Mouse (Mus musculus) bone marrow macrophage, adult 2 months (primary cell): ENCODE results near the gene E2f7. TPM values are rescaled to one million over a fixed set of nuclear protein-coding genes. Genes with fewer than 3 reads are reported as not detected.

ENCODE experiments used
- H3K27ac ChIP-seq: 2 replicates; pipeline ENCODE4 v1.5.1; 2012; ENCODE audit warnings: low read depth, low read length; ENCODE audit not compliant: insufficient read depth
- H3K4me1 ChIP-seq: 2 replicates; pipeline ENCODE4 v1.6.1; 2012; ENCODE audit warnings: low read length; ENCODE audit not compliant: control insufficient read depth, insufficient read depth
- H3K4me3 ChIP-seq: 2 replicates; pipeline ENCODE4 v1.5.1; 2012; ENCODE audit warnings: mild to moderate bottlenecking, low read length, moderate library complexity; ENCODE audit not compliant: insufficient read depth
- CTCF ChIP-seq: IDR thresholded peaks from 2 replicates; pipeline ENCODE4 v1.5.1; 2012; ENCODE audit warnings: low read depth, mild to moderate bottlenecking, low read length, moderate library complexity
- POLR2A ChIP-seq: IDR thresholded peaks from 2 replicates; pipeline ENCODE4 v1.6.1; 2012; ENCODE audit warnings: mild to moderate bottlenecking, low read depth, low read length, borderline replicate concordance
- polyA plus RNA-seq: library from polyadenylated mRNA; stranded (reverse); fragments of >200 nt; gene quantifications from 2 replicates; pipeline ENCODE4 v1.2.4, GENCODE M21; 2012; ENCODE audit not compliant: missing spikeins, insufficient read depth, insufficient read length

The E2f7 gene
- polyA plus RNA-seq, 1 experiment, result 6.2 TPM

DNA sequence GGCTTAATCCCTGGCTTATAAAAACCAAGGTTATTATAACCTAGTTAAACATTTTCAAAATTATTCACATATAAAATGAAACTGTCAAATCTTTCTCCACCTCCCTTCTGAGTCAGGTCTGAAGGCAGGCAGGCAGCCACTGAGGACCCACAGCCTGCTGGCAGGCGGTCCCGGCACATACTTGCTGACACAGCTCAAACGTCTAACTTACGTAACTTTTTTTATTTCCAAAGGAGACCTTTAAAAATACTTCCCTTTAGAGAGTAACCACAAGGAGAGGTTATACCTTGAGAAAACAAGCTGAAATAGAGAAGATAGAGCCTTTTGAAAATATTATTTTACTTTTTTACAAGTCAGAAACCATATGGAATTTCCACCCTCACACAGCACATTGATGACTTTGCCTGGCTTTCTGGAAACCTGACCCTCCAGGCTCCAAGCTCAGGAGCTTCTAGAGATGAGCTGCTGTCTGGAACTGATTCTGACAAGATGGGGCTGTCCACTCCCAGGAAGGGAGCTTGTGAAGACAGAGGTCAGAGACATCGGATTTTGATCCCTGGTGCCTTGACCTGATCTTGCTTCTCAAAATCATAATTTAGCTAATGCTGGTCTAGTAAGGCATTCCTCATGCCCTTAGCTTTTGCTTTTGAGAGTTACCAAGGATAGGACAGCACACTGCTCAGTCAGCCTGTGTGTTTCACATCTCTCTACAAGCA lies 59.9 kb downstream of the E2f7 start:
- Histone ChIP-seq H3K4me3 (no peak overlapping the region), H3K27ac (no peak overlapping the region), H3K4me1 (peaks cover 4% of the 10 kb centered on the region)
- no peak for TF ChIP-seq CTCF
- no peak for TF ChIP-seq POLR2A

DNA sequence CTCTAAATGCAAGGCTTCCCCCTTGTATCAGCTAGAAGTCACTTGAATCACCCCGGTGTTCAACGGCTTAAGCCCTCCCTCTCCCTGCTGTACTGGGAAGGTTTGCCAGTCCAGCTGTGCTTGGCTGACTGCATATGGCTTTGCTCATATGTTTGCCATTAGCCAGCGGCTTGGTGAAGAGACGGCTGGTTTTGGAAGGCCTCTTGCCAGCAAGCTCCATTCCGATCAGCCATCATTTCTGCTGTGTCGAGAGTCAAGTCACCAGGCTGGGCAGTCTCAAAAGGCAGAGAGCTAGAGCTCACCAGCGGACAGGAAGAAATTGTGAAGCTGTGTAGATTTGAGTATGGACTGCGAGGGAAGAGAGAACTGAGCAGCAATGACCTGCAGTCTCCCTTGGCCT lies 61.2 kb downstream of the E2f7 start:
- H3K27ac ChIP-seq, result no peak overlapping the region
- TF ChIP-seq POLR2A, result no peak
- no peak for TF ChIP-seq CTCF
- H3K4me3 ChIP-seq, result no peak overlapping the region
- H3K4me1 ChIP-seq, result peaks cover 4% of the 10 kb centered on the region

- H3K4me3 ChIP-seq, result no peak overlapping the region
- no peak for TF ChIP-seq CTCF
- TF ChIP-seq POLR2A, result no peak
- H3K27ac ChIP-seq, result no peak overlapping the region
- peaks cover under 1% of the 10 kb centered on the region for H3K4me1 ChIP-seq
Observed at GRCm38 (mm10) chr10:110810528-110810927, 65.3 kb downstream of the E2f7 start.

- TF ChIP-seq CTCF (no peak), POLR2A (no peak)
- Histone ChIP-seq H3K4me3 (no peak overlapping the region), H3K27ac (no peak overlapping the region), H3K4me1 (no peaks in the 10 kb centered on the region)
Observed at GRCm38 (mm10) chr10:110811209-110811861, 66.1 kb downstream of the E2f7 start.

DNA sequence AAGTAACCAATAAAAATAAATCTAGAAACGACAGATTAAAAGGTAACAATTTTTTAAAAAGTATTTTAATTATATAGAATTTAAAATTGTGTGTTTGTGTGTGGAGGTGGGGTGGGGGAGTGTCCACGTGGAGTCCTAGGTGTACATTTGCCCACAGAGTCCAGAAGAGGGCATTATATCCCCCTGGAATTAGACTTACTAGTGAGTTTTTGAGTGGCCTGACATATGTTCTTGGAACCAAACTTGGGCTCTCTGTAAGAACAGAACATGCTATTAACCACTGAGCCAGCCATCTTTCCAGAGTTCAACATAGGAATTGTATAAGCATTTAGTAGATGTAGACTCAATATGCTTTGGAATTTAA lies 66.6 kb downstream of the E2f7 start:
- H3K4me1 ChIP-seq, result no peaks in the 10 kb centered on the region
- H3K4me3 ChIP-seq, result no peak overlapping the region
- TF ChIP-seq POLR2A, result no peak
- TF ChIP-seq CTCF, result no peak
- H3K27ac ChIP-seq, result no peak overlapping the region

- Histone ChIP-seq H3K4me1 (peaks cover 6% of the 10 kb centered on the region), H3K4me3 (no peak overlapping the region)
- TF ChIP-seq POLR2A (no peak), CTCF (no peak)
Observed at GRCm38 (mm10) chr10:110821139-110821538, 75.9 kb downstream of the E2f7 start.

DNA sequence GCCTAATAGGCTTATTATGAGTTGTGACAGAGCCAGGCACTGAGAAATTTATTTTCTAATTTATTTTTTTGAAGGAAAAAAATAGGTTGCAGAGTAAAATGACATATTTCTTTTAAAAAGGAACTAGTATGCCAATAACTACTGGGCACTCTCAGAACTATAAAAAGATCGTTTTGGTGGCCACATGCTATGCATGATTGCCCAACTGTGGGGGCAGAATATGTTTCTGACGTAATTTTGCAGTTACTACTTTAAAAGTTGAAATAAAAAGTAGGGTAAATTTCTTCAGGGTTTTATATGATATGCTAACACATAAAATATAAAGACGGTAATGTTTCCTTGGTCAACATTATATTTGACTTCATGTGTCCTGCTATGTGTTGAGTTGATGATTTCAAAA lies 76.5 kb downstream of the E2f7 start:
- no peak for TF ChIP-seq CTCF
- no peak for TF ChIP-seq POLR2A

More at GRCm38 (mm10) chr10:110821139-110821538, 75.9 kb downstream of the E2f7 start:
- no peak overlapping the region for H3K27ac ChIP-seq

GRCm38 (mm10) chr10:110832336-110832735 lies 87.1 kb downstream of the E2f7 start:
- TF ChIP-seq POLR2A, result no peak
- TF ChIP-seq CTCF, result no peak
- Histone ChIP-seq H3K4me3 (no peak overlapping the region), H3K27ac (no peak overlapping the region), H3K4me1 (no peaks in the 10 kb centered on the region)

More for the DNA sequence above, 76.5 kb downstream of the E2f7 start:
- H3K4me1 ChIP-seq, result peaks cover 6% of the 10 kb centered on the region
- H3K4me3 ChIP-seq, result no peak overlapping the region
- H3K27ac ChIP-seq, result no peak overlapping the region

- Histone ChIP-seq H3K4me3 (no peak overlapping the region), H3K27ac (no peak overlapping the region), H3K4me1 (no peaks in the 10 kb centered on the region)
- TF ChIP-seq CTCF, result no peak
- TF ChIP-seq POLR2A, result no peak
Observed at GRCm38 (mm10) chr10:110835115-110835806, 90.0 kb downstream of the E2f7 start.

Other genes with a start within 250 kb of the E2f7 start
- 8.4 and 10.0 TPM in 2 replicates for gene Csrp2, start 174.3 kb downstream of the E2f7 start, polyA plus RNA-seq